Mouse (Mus musculus) MEL (cell line): ENCODE measurements around the gene Lingo1. TPM values are rescaled to one million over a fixed set of nuclear protein-coding genes. Genes with fewer than 3 reads are reported as not detected.

Experiments
- DNase-seq: peaks from one replicate; pipeline ENCODE4 v3.0.0; 2011; ENCODE audit warnings: low read depth, low spot score
- H3K27ac ChIP-seq: 2 replicates; pipeline ENCODE4 v1.5.1; 2012; ENCODE audit warnings: low read depth, mild to moderate bottlenecking, control low read depth, low read length, moderate library complexity; ENCODE audit not compliant: control insufficient read depth
- H3K27me3 ChIP-seq, 2 experiments: fragments of 150-350 bp in 1 of 2; sonication (generic) in 1 of 2; 2 replicates each; pipeline ENCODE4 v1.6.1; 2012; ENCODE audit warnings: low read length in 2 of 2, mild to moderate bottlenecking in 2 of 2, improper control_type of control experiment in 1 of 2, moderate library complexity in 1 of 2; ENCODE audit not compliant: insufficient read depth in 2 of 2, control insufficient read depth in 1 of 2
- H3K36me3 ChIP-seq, 2 experiments: 2 replicates each; pipeline ENCODE4 v1.6.1; 2012 to 2014; ENCODE audit warnings: low read length in 2 of 2, improper control_type of control experiment in 1 of 2, inconsistent platforms in 1 of 2, mild to moderate bottlenecking in 1 of 2; ENCODE audit not compliant: insufficient read depth in 2 of 2, control insufficient read depth in 1 of 2
- H3K4me1 ChIP-seq, 2 experiments: fragments of 150-350 bp in 1 of 2; sonication (generic) in 1 of 2; 2 replicates each; pipeline ENCODE4 v1.6.1; 2012; ENCODE audit warnings: low read length in 2 of 2, improper control_type of control experiment in 1 of 2, mild to moderate bottlenecking in 1 of 2; ENCODE audit not compliant: insufficient read depth in 2 of 2, control insufficient read depth in 1 of 2
- H3K4me3 ChIP-seq, 2 experiments: fragments of 150-350 bp in 1 of 2; sonication (generic) in 1 of 2; 2 replicates each; pipeline ENCODE4 v1.5.1; 2012; ENCODE audit warnings: low read depth in 2 of 2, low read length in 2 of 2, mild to moderate bottlenecking in 2 of 2, moderate library complexity in 2 of 2, control low read depth in 1 of 2, improper control_type of control experiment in 1 of 2; ENCODE audit not compliant: control insufficient read depth in 1 of 2, insufficient read depth in 1 of 2
- H3K79me2 ChIP-seq: 2 replicates; pipeline ENCODE4 v1.6.1; 2012; ENCODE audit warnings: mild to moderate bottlenecking, low read length, moderate library complexity; ENCODE audit not compliant: control insufficient read depth, poor library complexity, insufficient read depth
- H3K9ac ChIP-seq: 2 replicates; pipeline ENCODE4 v1.6.1; 2012; ENCODE audit warnings: low read depth, mild to moderate bottlenecking, control low read depth, low read length, moderate library complexity; ENCODE audit not compliant: control insufficient read depth, poor library complexity, severe bottlenecking
- H3K9me3 ChIP-seq: fragments of 150-350 bp; sonication (generic); replicated peaks from 2 replicates; pipeline ENCODE4 v1.6.1; 2012; ENCODE audit warnings: mild to moderate bottlenecking, low read length, improper control_type of control experiment, moderate library complexity; ENCODE audit not compliant: insufficient read depth
- BHLHE40 ChIP-seq: IDR thresholded peaks from 2 replicates; pipeline ENCODE4 v1.6.1; 2012; ENCODE audit warnings: low read depth, mild to moderate bottlenecking, inconsistent platforms, low read length, improper control_type of control experiment, borderline replicate concordance
- ELF1 ChIP-seq: IDR thresholded peaks from 2 replicates; pipeline ENCODE4 v1.6.1; 2014; ENCODE audit warnings: low read depth, mild to moderate bottlenecking, inconsistent platforms, low read length, improper control_type of control experiment, moderate library complexity
- ETS1 ChIP-seq: IDR thresholded peaks from 2 replicates; pipeline ENCODE4 v1.6.1; 2012; ENCODE audit warnings: low read depth, mild to moderate bottlenecking, inconsistent platforms, low read length, improper control_type of control experiment, moderate library complexity
- GATA1 ChIP-seq: IDR thresholded peaks from 2 replicates; pipeline ENCODE4 v1.6.1; 2011; ENCODE audit warnings: low read depth, low read length, improper control_type of control experiment
- HCFC1 ChIP-seq: IDR thresholded peaks from 2 replicates; pipeline ENCODE4 v1.6.1; 2012; ENCODE audit warnings: low read depth, mild to moderate bottlenecking, inconsistent platforms, low read length, improper control_type of control experiment, moderate library complexity
- KAT2A ChIP-seq: conservative IDR thresholded peaks from 2 replicates; pipeline ENCODE4 v1.6.1; 2012; ENCODE audit warnings: low read depth, low read length, improper control_type of control experiment, inconsistent platforms
- MAZ ChIP-seq: IDR thresholded peaks from 2 replicates; pipeline ENCODE4 v1.6.1; 2012; ENCODE audit warnings: low read depth, mild to moderate bottlenecking, inconsistent platforms, low read length, improper control_type of control experiment
- MEF2A ChIP-seq: IDR thresholded peaks from 2 replicates; pipeline ENCODE4 v1.6.1; 2014; ENCODE audit warnings: low read depth, mild to moderate bottlenecking, inconsistent platforms, low read length, improper control_type of control experiment; ENCODE audit not compliant: poor library complexity, insufficient replicate concordance, severe bottlenecking; ENCODE audit errors: extremely low read depth
- MYB ChIP-seq: IDR thresholded peaks from 2 replicates; pipeline ENCODE4 v1.6.1; 2011; ENCODE audit warnings: mild to moderate bottlenecking, low read depth, low read length, improper control_type of control experiment
- MYC ChIP-seq: IDR thresholded peaks from 2 replicates; pipeline ENCODE4 v1.6.1; 2011; ENCODE audit warnings: low read depth, mild to moderate bottlenecking, low read length, improper control_type of control experiment, moderate library complexity
- NELFE ChIP-seq: IDR thresholded peaks from 2 replicates; pipeline ENCODE4 v1.6.1; 2011; ENCODE audit warnings: low read depth, low read length, improper control_type of control experiment
- NRF1 ChIP-seq: IDR thresholded peaks from 2 replicates; pipeline ENCODE4 v1.6.1; 2014; ENCODE audit warnings: low read depth, mild to moderate bottlenecking, inconsistent platforms, low read length, improper control_type of control experiment, moderate library complexity; ENCODE audit not compliant: poor library complexity, insufficient read depth, severe bottlenecking
- POLR2A ChIP-seq, 2 experiments: IDR thresholded peaks; 2 replicates each; pipeline ENCODE4 v1.6.1; 2011 to 2012; ENCODE audit warnings: low read length in 2 of 2, mild to moderate bottlenecking in 2 of 2, control low read depth in 1 of 2, improper control_type of control experiment in 1 of 2, low read depth in 1 of 2, moderate library complexity in 1 of 2; ENCODE audit not compliant: control insufficient read depth in 1 of 2, insufficient read depth in 1 of 2, poor library complexity in 1 of 2
- POLR2AphosphoS2 ChIP-seq: IDR thresholded peaks from 2 replicates; pipeline ENCODE4 v1.6.1; 2011; ENCODE audit warnings: low read length, improper control_type of control experiment
- RCOR1 ChIP-seq: IDR thresholded peaks from 2 replicates; pipeline ENCODE4 v1.6.1; 2012; ENCODE audit warnings: low read depth, mild to moderate bottlenecking, inconsistent platforms, low read length, improper control_type of control experiment
- SIN3A ChIP-seq: IDR thresholded peaks from 2 replicates; pipeline ENCODE4 v1.6.1; 2012; ENCODE audit warnings: low read length, improper control_type of control experiment, inconsistent platforms
- TCF12 ChIP-seq: IDR thresholded peaks from 2 replicates; pipeline ENCODE4 v1.6.1; 2014; ENCODE audit warnings: low read depth, mild to moderate bottlenecking, inconsistent platforms, low read length, improper control_type of control experiment, moderate library complexity
- USF1 ChIP-seq: IDR thresholded peaks from 2 replicates; pipeline ENCODE4 v1.6.1; 2014; ENCODE audit warnings: low read depth, mild to moderate bottlenecking, inconsistent platforms, low read length, improper control_type of control experiment, moderate library complexity
- ZMIZ1 ChIP-seq: IDR thresholded peaks from 2 replicates; pipeline ENCODE4 v1.6.1; 2012; ENCODE audit warnings: low read depth, mild to moderate bottlenecking, inconsistent platforms, low read length, improper control_type of control experiment, moderate library complexity
- polyA plus RNA-seq, 2 experiments: library from polyadenylated mRNA; stranded (reverse) in 1 of 2; unstranded in 1 of 2; fragments of >175 nt in 1 of 2; fragments of >200 nt in 1 of 2; gene quantifications; 2 replicates each; pipeline versions ENCODE4 v1.2.1 to v1.2.4; 2012; ENCODE audit warnings: low replicate concordance in 2 of 2, low read depth in 1 of 2; ENCODE audit not compliant: insufficient read length in 2 of 2, insufficient read depth in 1 of 2, missing spikeins in 1 of 2
- total RNA-seq: library from RNA; depleted of rRNA; stranded (reverse); fragments of 300-350 nt; gene quantifications from 2 replicates; pipeline ENCODE4 v1.2.3, GENCODE M21; 2012

Gene Lingo1
- total and polyA plus RNA-seq, 3 experiments: not detected

DNA sequence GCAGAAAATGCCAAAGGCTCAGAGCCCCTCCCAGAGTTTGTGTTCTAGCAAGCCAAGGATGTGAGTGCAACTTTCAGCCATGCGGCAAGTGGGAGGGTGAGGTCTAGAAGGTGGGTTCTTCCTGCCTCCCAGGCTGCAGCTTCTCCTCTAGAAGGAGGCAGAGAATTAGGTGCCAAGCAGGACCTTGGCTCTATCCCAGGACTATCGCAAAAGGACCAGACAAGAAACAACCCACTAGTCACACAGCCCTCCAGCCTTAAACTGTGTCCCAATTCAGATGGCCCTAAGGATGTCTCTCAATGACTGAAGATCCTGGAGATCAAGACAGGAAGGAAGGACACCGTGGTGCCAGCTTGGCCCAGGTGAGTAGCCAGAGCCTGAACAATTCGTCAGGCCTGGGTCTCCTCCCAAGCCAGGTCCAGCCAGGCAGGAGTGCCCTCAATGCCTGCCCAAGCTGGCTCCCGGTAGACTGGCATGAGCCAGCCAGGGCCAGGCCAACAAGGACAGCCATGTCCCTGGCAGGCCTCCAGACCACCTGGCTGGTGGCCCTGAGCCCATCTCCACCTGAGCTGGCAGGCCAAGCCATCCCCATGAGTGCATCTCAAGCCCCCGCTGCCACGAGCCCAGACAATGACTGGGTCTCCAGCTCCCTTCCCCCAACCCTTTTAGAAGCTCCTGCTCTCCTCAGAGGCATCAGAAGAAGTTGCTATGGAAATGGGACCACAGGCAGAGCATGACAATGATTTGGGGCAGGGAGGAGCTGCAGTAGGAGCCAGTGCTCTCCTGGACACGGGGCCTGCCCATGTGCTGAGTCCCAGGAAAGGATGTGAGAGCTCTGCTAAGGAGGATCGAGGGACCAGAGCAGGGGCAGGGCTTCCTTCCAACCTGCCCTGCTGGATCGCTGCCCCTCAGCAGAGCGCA is 19.1 kb downstream of the Lingo1 start:
- no peak overlapping the region for H3K9ac ChIP-seq
- H3K27ac ChIP-seq: no peak overlapping the region
- H3K9me3 ChIP-seq: no peaks in the 10 kb centered on the region
- no peaks in the 10 kb centered on the region for H3K36me3 ChIP-seq
- H3K4me3 ChIP-seq: no peak overlapping the region
- no peak for DNase-seq
- TF ChIP-seq ELF1 (no peak), NRF1 (no peak), NELFE (no peak), TCF12 (no peak)
- TF ChIP-seq, all 39 proteins: peak for 0
- Histone ChIP-seq H3K27me3 (no peaks in the 10 kb centered on the region; a peak in 1 of 4 replicates), H3K79me2 (no peaks in the 10 kb centered on the region), H3K4me1 (no peaks in the 10 kb centered on the region)

DNA sequence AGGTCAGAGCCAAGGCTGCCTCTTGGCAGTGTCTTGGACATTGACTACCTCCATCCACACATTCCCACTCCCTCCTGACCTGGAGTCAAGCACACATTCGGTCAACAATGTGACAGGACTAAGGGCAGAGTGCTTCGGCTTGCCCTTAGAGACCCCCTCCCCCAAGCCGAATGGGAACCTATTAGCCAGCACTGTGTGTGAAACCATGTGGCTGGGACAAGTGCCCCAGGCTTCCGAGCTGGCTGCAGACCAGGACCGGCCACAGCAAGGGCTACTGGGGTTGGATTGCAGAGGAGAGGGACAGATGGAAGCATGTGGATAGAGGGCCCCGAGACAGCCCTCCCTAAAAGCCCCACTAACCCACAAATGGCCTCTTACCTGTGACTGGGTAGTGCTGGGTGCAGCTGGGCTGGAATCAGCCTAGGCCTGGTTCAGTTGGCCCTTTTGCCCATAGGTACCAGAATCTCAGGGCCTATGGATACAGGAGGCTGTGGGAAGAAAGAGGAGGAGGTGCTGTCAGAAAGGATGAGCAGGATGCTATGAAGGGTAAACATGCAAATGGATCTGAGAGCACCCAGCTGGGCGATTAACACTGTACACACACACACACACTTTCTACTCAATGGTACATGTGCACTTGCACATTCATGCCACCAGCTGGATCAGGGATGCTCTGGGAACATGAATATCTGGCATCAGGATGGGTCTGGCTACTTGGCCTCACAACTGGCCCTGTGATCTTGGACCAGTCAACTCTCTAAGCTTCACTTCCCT is 20.9 kb downstream of the Lingo1 start:
- H3K4me1 ChIP-seq: no peaks in the 10 kb centered on the region
- no peak for TF ChIP-seq HCFC1
- TF ChIP-seq ZMIZ1: no peak
- no peak for TF ChIP-seq GATA1
- TF ChIP-seq ETS1: no peak
- TF ChIP-seq BHLHE40: no peak
- TF ChIP-seq SIN3A: no peak
- no peak for TF ChIP-seq MAZ
- TF ChIP-seq NELFE: no peak
- no peak for TF ChIP-seq MEF2A
- no peak for TF ChIP-seq MYB
- no peak for TF ChIP-seq MYC
- TF ChIP-seq POLR2A (IDR thresholded peaks at IDR 0.05; ENCODE audit: control insufficient read depth in 1 of 2, insufficient read depth in 1 of 2, low read depth in 1 of 2, low read length in 2 of 2, poor library complexity in 1 of 2): no peak
- no peak for TF ChIP-seq KAT2A
- TF ChIP-seq USF1: no peak
- no peak for TF ChIP-seq ELF1
- TF ChIP-seq POLR2AphosphoS2: no peak
- TF ChIP-seq RCOR1: no peak
- TF ChIP-seq, all 39 proteins: peak for 0
- Histone ChIP-seq H3K36me3 (no peaks in the 10 kb centered on the region), H3K9me3 (no peaks in the 10 kb centered on the region), H3K9ac (no peak overlapping the region), H3K27ac (no peak overlapping the region), H3K27me3 (no peaks in the 10 kb centered on the region; a peak in 1 of 4 replicates), H3K4me3 (no peak overlapping the region), H3K79me2 (no peaks in the 10 kb centered on the region)
- DNase-seq: no peak
